Mouse (Mus musculus) ES-E14 (cell line): ENCODE measurements around the gene Hhipl1.

Experiments
- CHD2 ChIP-seq: IDR thresholded peaks from 2 replicates; pipeline ENCODE4 v1.6.1; 2014; ENCODE audit warnings: mild to moderate bottlenecking, low read depth, low read length, inconsistent platforms
- HCFC1 ChIP-seq: IDR thresholded peaks from 2 replicates; pipeline ENCODE4 v1.6.1; 2012; ENCODE audit warnings: low read length, inconsistent platforms, borderline replicate concordance; ENCODE audit not compliant: insufficient read depth
- MAFK ChIP-seq: IDR thresholded peaks from 2 replicates; pipeline ENCODE4 v1.6.1; 2014; ENCODE audit warnings: mild to moderate bottlenecking, low read depth, low read length, inconsistent platforms; ENCODE audit not compliant: insufficient read depth
- ZNF384 ChIP-seq: IDR thresholded peaks from 2 replicates; pipeline ENCODE4 v1.6.1; 2012; ENCODE audit warnings: low read depth, low read length, inconsistent platforms

- TF ChIP-seq ZNF384 (no peak), MAFK (no peak), HCFC1 (no peak), CHD2 (no peak)
These were observed 67.5 kb downstream of the Hhipl1 start for GRCm38 (mm10) chr12:108373611-108374010.
